Mouse (Mus musculus): ENCODE results near the gene Dvl2.
A peak's percentile ranks its signal among the peaks of the same experiment; 100 is the strongest.

Dvl2 gene

GRCm38 (mm10) chr11:69981141-69981762, 19.1 kb upstream of the Dvl2 start, which contains the start of gene Ctdnep1:
Gene Ctdnep1, plus strand, starts transcription at chr11:69981156.
- DNase-seq (ENCODE audit: low spot score in 2 of 2), result no peak

GRCm38 (mm10) chr11:69982225-69982624, 18.2 kb upstream of the Dvl2 start, which contains the start of gene Elp5:
Gene Elp5, minus strand, starts transcription at chr11:69982517.
- no peak for DNase-seq (ENCODE audit: low spot score in 2 of 2)

- DNase-seq (ENCODE audit: low spot score in 2 of 2), result no peak
These were observed 17.5 kb upstream of the Dvl2 start for GRCm38 (mm10) chr11:69982877-69983276.

- DNase-seq (ENCODE audit: low spot score in 2 of 2), result no peak
These were observed 17.0 kb upstream of the Dvl2 start for GRCm38 (mm10) chr11:69983377-69983776.

- DNase-seq (ENCODE audit: low spot score in 2 of 2), result no peak
These were observed 16.0 kb upstream of the Dvl2 start for GRCm38 (mm10) chr11:69984431-69984830.

- DNase-seq (ENCODE audit: low spot score in 2 of 2), result no peak
These were observed 10.4 kb upstream of the Dvl2 start for GRCm38 (mm10) chr11:69989949-69990348.

- peak; percentile 96 to 97 for DNase-seq (ENCODE audit: low spot score in 2 of 2)
These were observed 9.3 kb upstream of the Dvl2 start, which contains the start of gene Gabarap for GRCm38 (mm10) chr11:69990850-69991691. Gene Gabarap, plus strand, starts transcription at chr11:69991143.

- DNase-seq (ENCODE audit: low spot score in 2 of 2), result no peak
These were observed 8.7 kb upstream of the Dvl2 start for GRCm38 (mm10) chr11:69991711-69992110.

GRCm38 (mm10) chr11:69992396-69992795, 8.0 kb upstream of the Dvl2 start:
- no peak for DNase-seq (ENCODE audit: low spot score in 2 of 2)

- no peak for DNase-seq (ENCODE audit: low spot score in 2 of 2)
These were observed 7.5 kb upstream of the Dvl2 start for GRCm38 (mm10) chr11:69992932-69993331.

- no peak for DNase-seq (ENCODE audit: low spot score in 2 of 2)
These were observed 5.8 kb upstream of the Dvl2 start for GRCm38 (mm10) chr11:69994401-69995090.

GRCm38 (mm10) chr11:69995391-69995960, 4.9 kb upstream of the Dvl2 start, which contains the start of gene Phf23:
Gene Phf23, plus strand, starts transcription at chr11:69995777.
- DNase-seq (ENCODE audit: low spot score in 2 of 2), result peak; percentile 97 to 98

- no peak for DNase-seq (ENCODE audit: low spot score in 2 of 2)
These were observed 4.0 kb upstream of the Dvl2 start for GRCm38 (mm10) chr11:69996161-69997061.

- DNase-seq (ENCODE audit: low spot score in 2 of 2), result peak in 1 of 2 experiments; percentile 54
These were observed 3.3 kb upstream of the Dvl2 start for GRCm38 (mm10) chr11:69997070-69997509.

GRCm38 (mm10) chr11:69998567-69999491, 1.6 kb upstream of the Dvl2 start:
- no peak for DNase-seq (ENCODE audit: low spot score in 2 of 2)

- DNase-seq (ENCODE audit: low spot score in 2 of 2), result no peak
These were observed 729 bp upstream of the Dvl2 start for GRCm38 (mm10) chr11:69999666-70000065.

GRCm38 (mm10) chr11:70001159-70001558, 764 bp downstream of the Dvl2 start:
- DNase-seq (ENCODE audit: low spot score in 2 of 2), result no peak

GRCm38 (mm10) chr11:70001865-70002264, 1.5 kb downstream of the Dvl2 start:
- no peak for DNase-seq (ENCODE audit: low spot score in 2 of 2)

- DNase-seq (ENCODE audit: low spot score in 2 of 2), result no peak
These were observed 2.1 kb downstream of the Dvl2 start for GRCm38 (mm10) chr11:70002471-70002870.

- DNase-seq (ENCODE audit: low spot score in 2 of 2), result no peak
These were observed 5.1 kb downstream of the Dvl2 start for GRCm38 (mm10) chr11:70005521-70005920.

Data from frontal cortex, postnatal 36 days (tissue).